ENCODE assay signal across 18 mouse cellular contexts in the genomic region with DNA sequence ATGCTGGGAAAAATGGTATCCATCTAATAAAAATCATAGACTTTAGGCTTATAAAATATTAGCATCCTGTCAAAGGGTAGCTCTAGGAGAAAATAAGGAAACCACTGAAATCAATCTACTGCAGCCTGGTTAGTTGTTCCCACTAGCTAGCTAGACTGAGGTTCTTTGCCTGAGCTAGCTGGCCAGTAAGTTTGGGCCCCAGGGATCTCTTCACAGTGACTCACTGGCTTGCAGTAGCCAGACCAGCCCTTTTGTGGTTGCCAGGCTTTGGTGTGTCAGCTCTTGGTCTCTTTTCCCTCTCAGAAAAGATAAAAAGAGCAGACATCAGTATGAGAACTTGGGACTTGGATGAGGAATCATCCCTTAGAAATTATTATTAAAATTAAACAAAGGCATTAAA.
DNase-seq lines count a peak whose midpoint lies in the region; ATAC-seq and TF ChIP-seq lines count a peak whose summit lies in the region.
"Had no signal": no experiment of that assay in that cellular context is flagged by ENCODE, and none has a peak within 500 bp of the region (broad histone marks: within the 10 kb centered on the region; RNA-seq: fewer than 3 reads in every experiment).

No protein-coding gene starts in this region.

- H3K4me2 ChIP-seq in heart, embryonic 12.5 days: no peak overlapping the region
- peak overlapping the region; percentile 62 for H3K4me2 ChIP-seq in myocyte (ENCODE audit: low read depth)
- no peak overlapping the region for H3K4me2 ChIP-seq in forebrain, embryonic 13.5 days
- H3K4me2 ChIP-seq: limb, embryonic 13.5 days; liver, embryonic 13.5 days; lung, embryonic 14.5 days had no signal

- H3K27me3 ChIP-seq in heart, adult 2 months (ENCODE audit: control insufficient read depth, insufficient read depth, low read length): no peaks in the 10 kb centered on the region
- no peaks in the 10 kb centered on the region for H3K27me3 ChIP-seq in heart, embryonic 12.5 days (replicated peaks)
- H3K27me3 ChIP-seq in myocyte (ENCODE audit: control insufficient read depth, insufficient read depth, insufficient read length): no peaks in the 10 kb centered on the region
- H3K27me3 ChIP-seq in forebrain, embryonic 13.5 days: no peaks in the 10 kb centered on the region
- H3K27me3 ChIP-seq: limb, embryonic 13.5 days; liver, embryonic 13.5 days had no signal

- TF ChIP-seq CTCF in heart, adult 2 months (IDR thresholded peaks at IDR 0.05): no peak

- no peak overlapping the region for H3K27ac ChIP-seq in heart, adult 2 months
- H3K27ac ChIP-seq in heart, embryonic 12.5 days (ENCODE audit: poor library complexity, severe bottlenecking): no peak overlapping the region
- H3K27ac ChIP-seq in forebrain, embryonic 13.5 days: no peak overlapping the region
- H3K27ac ChIP-seq: kidney, postnatal 0 days; limb, embryonic 13.5 days; liver, embryonic 13.5 days had no signal

- no peak for ATAC-seq in heart, embryonic 12.5 days (ENCODE audit: insufficient number of reproducible peaks, low FRiP score)
- ATAC-seq in forebrain, embryonic 13.5 days: no peak
- ATAC-seq: forebrain, postnatal 0 days had no signal

- peak; percentile 28 to 57 for DNase-seq in heart, adult 2 months
- peak; percentile 75 for DNase-seq in NIH3T3 (ENCODE audit: low read depth)
- DNase-seq in gastrocnemius, postnatal 25 days: peak; percentile 52
- DNase-seq in adrenal gland, postnatal 36 days: no peak
- no peak for DNase-seq in embryo, embryonic 9.5 days (ENCODE audit: extremely low spot score)
- DNase-seq: cerebellum, adult 9-10 months; forebrain, postnatal 0 days; kidney, adult 18-20 months; liver, embryonic 13.5 days; lung, embryonic 14.5 days; lung, postnatal 4 days; right cerebral cortex, adult 18-20 months; thymus, postnatal 25 days had no signal

- H3K9me3 ChIP-seq in heart, embryonic 12.5 days (replicated peaks): no peaks in the 10 kb centered on the region
- H3K9me3 ChIP-seq in forebrain, embryonic 13.5 days (replicated peaks): no peaks in the 10 kb centered on the region
- H3K9me3 ChIP-seq: limb, embryonic 13.5 days; liver, embryonic 13.5 days had no signal

- H3K4me3 ChIP-seq in heart, adult 2 months: no peak overlapping the region
- no peak overlapping the region for H3K4me3 ChIP-seq in heart, embryonic 12.5 days
- H3K4me3 ChIP-seq in myocyte: no peak overlapping the region
- no peak overlapping the region for H3K4me3 ChIP-seq in forebrain, embryonic 13.5 days
- H3K4me3 ChIP-seq: limb, embryonic 13.5 days; liver, embryonic 13.5 days had no signal

- H3ac ChIP-seq in myocyte (ENCODE audit: control insufficient read depth, insufficient read length): no peak overlapping the region

- TF ChIP-seq POLR2A in heart, adult 2 months (IDR thresholded peaks at IDR 0.05; ENCODE audit: insufficient read depth, low read depth, low read length): no peak
- no peak for TF ChIP-seq POLR2A in myocyte (IDR thresholded peaks at IDR 0.05; ENCODE audit: insufficient read length, low read depth)

- intact Hi-C loops in heart, adult 2 months (cut with DNase I): no loop called here

- H3K79me2 ChIP-seq in heart, adult 2 months (replicated peaks; ENCODE audit: control insufficient read depth, insufficient read depth, low read length): no peaks in the 10 kb centered on the region
- no peaks in the 10 kb centered on the region for H3K79me2 ChIP-seq in myocyte (ENCODE audit: control insufficient read depth, insufficient read depth)

- no peaks in the 10 kb centered on the region for H3K4me1 ChIP-seq in heart, adult 2 months (ENCODE audit: control insufficient read depth, insufficient read depth, low read length)
- peaks cover 1% of the 10 kb centered on the region; the same call in 1 of the 2 replicates for H3K4me1 ChIP-seq in heart, embryonic 12.5 days (replicated peaks)
- H3K4me1 ChIP-seq in forebrain, embryonic 13.5 days: no peaks in the 10 kb centered on the region
- H3K4me1 ChIP-seq: liver, embryonic 13.5 days had no signal

- H3K9ac ChIP-seq in heart, adult 2 months (ENCODE audit: low read depth, low read length): no peak overlapping the region
- no peak overlapping the region for H3K9ac ChIP-seq in heart, embryonic 12.5 days
- no peak overlapping the region for H3K9ac ChIP-seq in forebrain, embryonic 13.5 days
- H3K9ac ChIP-seq: forebrain, postnatal 0 days; limb, embryonic 13.5 days; liver, embryonic 13.5 days; lung, embryonic 14.5 days had no signal

- no peaks in the 10 kb centered on the region for H3K36me3 ChIP-seq in heart, adult 2 months (ENCODE audit: control insufficient read depth, insufficient read depth, low read length)
- H3K36me3 ChIP-seq in heart, embryonic 12.5 days: no peaks in the 10 kb centered on the region
- H3K36me3 ChIP-seq in myocyte (ENCODE audit: control insufficient read depth, insufficient read depth): no peaks in the 10 kb centered on the region
- no peaks in the 10 kb centered on the region for H3K36me3 ChIP-seq in forebrain, embryonic 13.5 days (ENCODE audit: poor library complexity, severe bottlenecking)
- H3K36me3 ChIP-seq: limb, embryonic 13.5 days; liver, embryonic 13.5 days had no signal

- TF ChIP-seq EP300 in heart, adult 2 months (IDR thresholded peaks at IDR 0.05; ENCODE audit: insufficient read depth, low read depth, low read length): no peak

TF ChIP-seq in myocyte, 11 proteins besides CTCF, POLR2A, EP300 and RAD21:
- TF ChIP-seq REST (IDR thresholded peaks at IDR 0.05; ENCODE audit: insufficient read depth, insufficient read length) (no peak), TCF12 (IDR thresholded peaks at IDR 0.05; ENCODE audit: insufficient read depth, poor library complexity, severe bottlenecking) (peak; percentile 15), E2F4 (IDR thresholded peaks at IDR 0.05; ENCODE audit: insufficient read depth) (no peak)

Comparison
In these comparisons a context has a peak if more than half of its experiments do, and no peak if none do; other contexts are left out.
1. DNase-seq: peak in heart, adult 2 months (2 of 2), NIH3T3 (single experiment) and gastrocnemius, postnatal 25 days (single experiment); none in adrenal gland, postnatal 36 days (0 of 2) and embryo, embryonic 9.5 days (single experiment).